ENCODE assay signal across 10 mouse cellular contexts in the genomic region with DNA sequence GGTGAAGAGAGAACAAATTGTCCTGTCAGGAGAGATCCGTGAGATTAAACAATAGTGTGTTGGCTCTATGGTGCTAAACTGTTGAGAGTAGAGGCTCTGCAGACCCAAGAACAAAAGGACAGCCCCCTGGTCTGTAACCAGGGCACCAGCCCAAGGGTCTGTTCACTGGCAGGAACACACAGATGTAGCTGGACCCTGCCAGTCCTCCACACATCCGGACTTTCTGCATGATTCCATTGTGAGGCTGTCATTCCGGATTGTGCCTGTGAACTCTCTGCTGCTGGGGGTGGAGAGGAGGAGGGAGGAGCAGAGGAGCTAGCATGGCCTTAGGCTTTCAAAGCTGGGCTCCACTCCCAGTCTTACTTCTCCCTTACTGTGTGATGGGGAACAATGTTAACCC.
DNase-seq lines count a peak whose midpoint lies in the region; ATAC-seq and TF ChIP-seq lines count a peak whose summit lies in the region.
"Had no signal": no experiment of that assay in that cellular context is flagged by ENCODE, and none has a peak within 500 bp of the region (broad histone marks: within the 10 kb centered on the region; RNA-seq: fewer than 3 reads in every experiment).

No protein-coding gene starts in this region.

- no peaks in the 10 kb centered on the region for H3K36me3 ChIP-seq in heart, embryonic 12.5 days
- H3K36me3 ChIP-seq in embryonic facial prominence, embryonic 12.5 days, result no peaks in the 10 kb centered on the region
- no peaks in the 10 kb centered on the region for H3K36me3 ChIP-seq in hindbrain, embryonic 14.5 days (replicated peaks; ENCODE audit: control insufficient read depth, insufficient read depth)
- H3K36me3 ChIP-seq in neural tube, embryonic 13.5 days, result no peaks in the 10 kb centered on the region
- no peaks in the 10 kb centered on the region for H3K36me3 ChIP-seq in liver, postnatal 0 days (replicated peaks; ENCODE audit: insufficient read depth, low read length)

- DNase-seq in heart, adult 8-10 months (ENCODE audit: low spot score), result no peak
- no peak for DNase-seq in hindbrain, embryonic 14.5 days (ENCODE audit: low spot score)
- DNase-seq in gastrocnemius, postnatal 10 days, result no peak
- no peak for DNase-seq in liver, postnatal 0 days
- no peak for DNase-seq in adrenal gland, adult 8-10 months
- DNase-seq: heart, postnatal 36 days had no signal

- H3K4me3 ChIP-seq in heart, embryonic 12.5 days, result no peak overlapping the region
- no peak overlapping the region for H3K4me3 ChIP-seq in embryonic facial prominence, embryonic 12.5 days
- H3K4me3 ChIP-seq in hindbrain, embryonic 14.5 days (replicated peaks; ENCODE audit: low read length), result no peak overlapping the region
- no peak overlapping the region for H3K4me3 ChIP-seq in neural tube, embryonic 13.5 days
- H3K4me3 ChIP-seq in liver, postnatal 0 days (ENCODE audit: low read depth, low read length), result no peak overlapping the region

- H3K9ac ChIP-seq in heart, embryonic 12.5 days, result no peak overlapping the region
- H3K9ac ChIP-seq in embryonic facial prominence, embryonic 12.5 days, result no peak overlapping the region
- H3K9ac ChIP-seq in hindbrain, embryonic 14.5 days, result no peak overlapping the region
- H3K9ac ChIP-seq in neural tube, embryonic 13.5 days, result 0 out of 2 replicates have a peak overlapping the region, but pooled peaks have one; percentile 17
- no peak overlapping the region for H3K9ac ChIP-seq in liver, postnatal 0 days (replicated peaks)

- no peak overlapping the region for H3K27ac ChIP-seq in heart, embryonic 12.5 days (ENCODE audit: poor library complexity, severe bottlenecking)
- no peak overlapping the region for H3K27ac ChIP-seq in embryonic facial prominence, embryonic 12.5 days
- 0 out of 2 replicates have a peak overlapping the region, but pooled peaks have one; percentile 38 for H3K27ac ChIP-seq in hindbrain, embryonic 14.5 days
- H3K27ac ChIP-seq in neural tube, embryonic 13.5 days (replicated peaks), result peak overlapping the region; percentile 62; the same call in 1 of the 2 replicates
- no peak overlapping the region for H3K27ac ChIP-seq in liver, postnatal 0 days (ENCODE audit: low read depth)

- 0 out of 2 replicates have a peak, but pooled peaks have one; percentile 33 for ATAC-seq in heart, embryonic 12.5 days (ENCODE audit: insufficient number of reproducible peaks, low FRiP score)
- 0 out of 2 replicates have a peak, but pooled peaks have one; percentile 41 for ATAC-seq in embryonic facial prominence, embryonic 12.5 days (ENCODE audit: insufficient number of reproducible peaks, insufficient read depth, low FRiP score, low TSS enrichment)
- ATAC-seq in hindbrain, embryonic 14.5 days (ENCODE audit: low FRiP score), result peak; percentile 71; the same call in 1 of the 2 replicates
- ATAC-seq in neural tube, embryonic 13.5 days (ENCODE audit: low read depth), result peak; percentile 61
- no peak for ATAC-seq in liver, postnatal 0 days

- H3K4me2 ChIP-seq in heart, embryonic 12.5 days, result no peak overlapping the region
- H3K4me2 ChIP-seq in embryonic facial prominence, embryonic 12.5 days (replicated peaks), result no peak overlapping the region
- H3K4me2 ChIP-seq in hindbrain, embryonic 14.5 days (replicated peaks), result no peak overlapping the region
- H3K4me2 ChIP-seq in neural tube, embryonic 13.5 days, result no peak overlapping the region
- no peak overlapping the region for H3K4me2 ChIP-seq in liver, postnatal 0 days (ENCODE audit: low read depth, low read length)
- H3K4me2 ChIP-seq: liver, embryonic 11.5 days had no signal

- no peak for TF ChIP-seq CTCF in liver, postnatal 0 days (IDR thresholded peaks at IDR 0.05; ENCODE audit: low read depth)

- no peak for TF ChIP-seq EP300 in liver, postnatal 0 days (IDR thresholded peaks at IDR 0.05; ENCODE audit: low read depth)

- H3K9me3 ChIP-seq in heart, embryonic 12.5 days (replicated peaks), result peaks cover 9% of the 10 kb centered on the region; the same call in 1 of the 2 replicates
- 0 out of 2 replicates have a peak, but pooled peaks cover 4% of the 10 kb centered on the region for H3K9me3 ChIP-seq in embryonic facial prominence, embryonic 12.5 days
- H3K9me3 ChIP-seq in hindbrain, embryonic 14.5 days (ENCODE audit: control insufficient read depth, low read length), result 0 out of 2 replicates have a peak, but pooled peaks cover 5% of the 10 kb centered on the region
- peaks cover 10% of the 10 kb centered on the region for H3K9me3 ChIP-seq in neural tube, embryonic 13.5 days
- H3K9me3 ChIP-seq in liver, postnatal 0 days (ENCODE audit: low read length), result peaks cover 2% of the 10 kb centered on the region

- 0 out of 2 replicates have a peak, but pooled peaks cover 3% of the 10 kb centered on the region for H3K4me1 ChIP-seq in heart, embryonic 12.5 days (replicated peaks)
- no peaks in the 10 kb centered on the region for H3K4me1 ChIP-seq in embryonic facial prominence, embryonic 12.5 days
- peaks cover 4% of the 10 kb centered on the region for H3K4me1 ChIP-seq in hindbrain, embryonic 14.5 days (replicated peaks; ENCODE audit: control insufficient read depth, insufficient read depth, low read length)
- H3K4me1 ChIP-seq in neural tube, embryonic 13.5 days (replicated peaks), result peaks cover 30% of the 10 kb centered on the region
- H3K4me1 ChIP-seq in liver, postnatal 0 days (ENCODE audit: insufficient read depth), result no peaks in the 10 kb centered on the region

- 24% methylated on average over 3 of the region's 3 CpGs for WGBS in heart, embryonic 12.5 days
- 21% methylated on average over 3 of the region's 3 CpGs for WGBS in embryonic facial prominence, embryonic 12.5 days
- 8% methylated on average over 3 of the region's 3 CpGs for WGBS in hindbrain, embryonic 14.5 days
- 14% methylated on average over 3 of the region's 3 CpGs for WGBS in neural tube, embryonic 13.5 days
- 30% methylated on average over 3 of the region's 3 CpGs for WGBS in liver, postnatal 0 days (ENCODE audit: insufficient replicate concordance)

- no peaks in the 10 kb centered on the region for H3K27me3 ChIP-seq in heart, embryonic 12.5 days (replicated peaks)
- H3K27me3 ChIP-seq in embryonic facial prominence, embryonic 12.5 days, result no peaks in the 10 kb centered on the region
- H3K27me3 ChIP-seq in hindbrain, embryonic 14.5 days (ENCODE audit: control insufficient read depth, insufficient read depth, low read length), result no peaks in the 10 kb centered on the region
- H3K27me3 ChIP-seq in neural tube, embryonic 13.5 days, result no peaks in the 10 kb centered on the region
- no peaks in the 10 kb centered on the region for H3K27me3 ChIP-seq in liver, postnatal 0 days (ENCODE audit: insufficient read depth, low read length)

Comparison
In these comparisons a context has a peak if more than half of its experiments do, and no peak if none do; other contexts are left out.
1. H3K27ac ChIP-seq: peak in hindbrain, embryonic 14.5 days (single experiment) and neural tube, embryonic 13.5 days (single experiment); none in heart, embryonic 12.5 days (single experiment), embryonic facial prominence, embryonic 12.5 days (single experiment) and liver, postnatal 0 days (single experiment).